Mouse (Mus musculus) heart, embryonic 11.5 days (tissue): ENCODE data around the gene Bpifb5. TPM values are rescaled to one million over a fixed set of nuclear protein-coding genes. Genes with fewer than 3 reads are reported as not detected.
"Not testable (repeated sequence)": the region's sequence is repeated elsewhere in the genome, so short reads cannot be mapped to it uniquely, and the experiment has no call there.

Experiments used
- ATAC-seq: fragments of 200-750 bp; cut with Nextera tagmentation; replicated peaks from 2 replicates; pipeline ENCODE4 v1.8.0; 2017; ENCODE audit warnings: moderate library complexity; ENCODE audit not compliant: insufficient number of reproducible peaks, low FRiP score, low TSS enrichment
- H3K27ac ChIP-seq: fragments of 300-500 bp; sonication (generic); 2 replicates; pipeline ENCODE4 v1.5.1; 2014; ENCODE audit warnings: mild to moderate bottlenecking, low read depth, low read length
- H3K27me3 ChIP-seq: fragments of 300-500 bp; sonication (generic); 2 replicates; pipeline ENCODE4 v1.6.1; 2014; ENCODE audit warnings: mild to moderate bottlenecking, low read length, mixed read lengths; ENCODE audit not compliant: control insufficient read depth, insufficient read depth
- H3K36me3 ChIP-seq: fragments of 300-500 bp; sonication (generic); 2 replicates; pipeline ENCODE4 v1.6.1; 2014; ENCODE audit warnings: mild to moderate bottlenecking, low read length, moderate library complexity, mixed read lengths; ENCODE audit not compliant: control insufficient read depth, insufficient read depth
- H3K4me1 ChIP-seq: fragments of 300-500 bp; sonication (generic); 2 replicates; pipeline ENCODE4 v1.6.1; 2014; ENCODE audit warnings: low read length; ENCODE audit not compliant: control insufficient read depth, insufficient read depth
- H3K4me2 ChIP-seq: fragments of 300-500 bp; sonication (generic); 2 replicates; pipeline ENCODE4 v1.6.1; 2014; ENCODE audit warnings: mild to moderate bottlenecking, moderate library complexity
- H3K4me3 ChIP-seq: fragments of 300-500 bp; sonication (generic); 2 replicates; pipeline ENCODE4 v1.5.1; 2014; ENCODE audit warnings: low read depth, low read length
- H3K9ac ChIP-seq: fragments of 300-500 bp; sonication (generic); 2 replicates; pipeline ENCODE4 v1.6.1; 2014; ENCODE audit warnings: mild to moderate bottlenecking, low read depth, low read length, moderate library complexity
- H3K9me3 ChIP-seq: fragments of 300-500 bp; sonication (generic); replicated peaks from 2 replicates; pipeline ENCODE4 v1.6.1; 2016; ENCODE audit warnings: low read length; ENCODE audit not compliant: control insufficient read depth
- WGBS: fragments of 180-500 bp; shearing (Covaris S2); extraction: QIAGEN DNeasy Blood & Tissue Kit; methylation state at CpG from one replicate; pipeline ENCODE4 v1.1.7; 2014; ENCODE audit not compliant: insufficient replicate concordance; 5-methylcytosine and 5-hydroxymethylcytosine counted together
- polyA plus RNA-seq: library from polyadenylated mRNA; unstranded; fragments of >200 nt; fragmentation: Nextera tagmentation; extraction: Ambion mirVana; gene quantifications from 2 replicates; pipeline ENCODE4 v1.2.1, GENCODE M21; 2014

The Bpifb5 gene
- polyA plus RNA-seq, 1 experiment from 2014 or later = 0.40 TPM

DNA sequence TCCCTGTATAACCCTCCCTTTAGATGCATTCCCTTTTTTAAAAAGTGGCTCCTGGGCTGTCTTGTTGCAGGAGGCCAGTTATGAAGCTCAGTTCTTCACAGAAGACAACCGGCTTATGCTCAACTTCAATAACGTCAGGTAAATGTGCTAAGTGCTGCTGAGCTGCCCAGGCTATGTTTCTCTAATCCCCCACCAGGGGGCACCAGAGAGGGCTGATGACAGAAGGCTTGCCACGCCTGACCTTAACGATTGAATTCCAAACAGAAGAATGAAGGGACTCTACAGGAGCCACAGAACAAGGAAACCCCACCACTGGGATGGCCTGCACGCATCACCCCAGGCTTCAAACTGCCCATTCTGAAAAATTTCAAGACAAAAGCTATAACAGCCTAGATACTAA lies 8.4 kb upstream of the Bpifb5 start:
- ATAC-seq = no peak
- WGBS = 15% methylated on average over 5 of the region's 5 CpGs
- no peak overlapping the region for H3K4me2 ChIP-seq
- no peak overlapping the region for H3K4me3 ChIP-seq
- no peaks in the 10 kb centered on the region for H3K4me1 ChIP-seq
- no peak overlapping the region for H3K9ac ChIP-seq
- no peak overlapping the region for H3K27ac ChIP-seq
- H3K36me3 ChIP-seq = no peaks in the 10 kb centered on the region
- H3K27me3 ChIP-seq = no peaks in the 10 kb centered on the region
- H3K9me3 ChIP-seq = no peaks in the 10 kb centered on the region

DNA sequence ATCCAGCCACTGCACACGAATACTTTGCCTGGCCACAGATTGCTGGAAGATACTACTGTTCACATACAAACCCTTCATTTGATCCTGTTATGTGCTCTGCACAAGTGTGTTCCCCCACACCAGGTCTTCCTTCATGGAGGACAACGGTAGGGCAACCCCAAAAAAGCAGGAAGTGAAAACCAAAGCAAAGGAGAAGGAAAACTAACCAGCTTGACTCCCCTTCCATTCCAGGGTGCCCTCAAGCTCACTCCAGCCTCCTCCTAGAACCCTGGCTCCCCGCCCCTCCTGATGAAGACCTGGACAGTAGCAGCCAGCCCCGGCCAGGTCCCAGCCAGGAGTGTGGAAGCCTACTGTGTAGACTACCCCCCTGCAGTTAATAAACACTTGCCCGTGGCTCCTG lies 3.6 kb upstream of the Bpifb5 start:
- 72% methylated on average over 5 of the region's 5 CpGs for WGBS
- Histone ChIP-seq H3K36me3 (no peaks in the 10 kb centered on the region), H3K4me2 (no peak overlapping the region)

DNA sequence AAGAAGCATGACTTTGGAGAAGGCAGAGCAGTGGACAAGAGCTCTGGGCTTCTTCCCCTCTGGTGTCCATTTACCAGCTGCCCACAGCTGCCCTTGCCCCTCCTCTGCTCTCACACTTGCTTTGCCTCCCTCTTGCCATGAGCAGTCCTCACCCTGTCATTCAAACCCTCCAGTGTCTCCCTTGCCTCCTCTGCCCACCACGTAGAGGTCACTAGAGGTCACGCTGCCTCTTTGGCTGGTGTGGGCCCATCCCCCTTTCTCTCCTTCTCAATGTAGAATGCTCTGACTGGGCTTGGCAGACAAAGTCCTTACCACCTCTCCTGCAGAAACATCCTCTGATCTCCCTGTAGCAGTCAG lies 353 bp downstream of the Bpifb5 start:
- Histone ChIP-seq H3K9ac (no peak overlapping the region), H3K36me3 (no peaks in the 10 kb centered on the region), H3K9me3 (no peaks in the 10 kb centered on the region), H3K27ac (no peak overlapping the region), H3K27me3 (no peaks in the 10 kb centered on the region), H3K4me3 (no peak overlapping the region), H3K4me1 (peaks cover 14% of the 10 kb centered on the region), H3K4me2 (peak overlapping the region; percentile 32)
- WGBS = 10% methylated on average over 2 of the region's 2 CpGs
- ATAC-seq = no peak

More for the DNA sequence above, 3.6 kb upstream of the Bpifb5 start:
- Histone ChIP-seq H3K27me3 (no peaks in the 10 kb centered on the region), H3K9me3 (no peaks in the 10 kb centered on the region), H3K4me3 (no peak overlapping the region), H3K9ac (no peak overlapping the region), H3K4me1 (peaks cover 14% of the 10 kb centered on the region), H3K27ac (no peak overlapping the region)
- ATAC-seq = no peak

DNA sequence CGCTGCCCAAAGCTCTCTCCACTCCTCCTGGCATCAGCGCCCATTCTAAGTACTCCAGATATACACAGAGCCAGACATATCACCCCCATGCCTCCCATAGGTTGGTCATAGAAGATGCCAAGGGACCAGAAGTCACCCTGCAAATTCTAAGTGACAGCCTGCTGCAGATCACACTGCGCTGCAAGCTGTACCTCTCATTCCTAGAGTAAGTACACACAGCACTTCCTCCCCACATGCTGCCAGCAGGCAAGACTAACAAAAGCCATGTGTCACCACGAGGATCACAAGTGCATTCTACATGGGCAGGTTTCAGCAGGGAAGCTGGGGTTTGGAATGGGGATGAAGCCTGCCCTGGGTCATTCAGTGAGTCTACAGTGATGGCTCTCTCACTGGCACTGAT lies 3.4 kb downstream of the Bpifb5 start:
- H3K36me3 ChIP-seq = no peaks in the 10 kb centered on the region
- 68% methylated on average over 4 of the region's 4 CpGs for WGBS
- no peak overlapping the region for H3K4me3 ChIP-seq
- H3K9ac ChIP-seq = no peak overlapping the region
- no peak for ATAC-seq
- no peaks in the 10 kb centered on the region for H3K9me3 ChIP-seq
- no peak overlapping the region for H3K27ac ChIP-seq
- no peaks in the 10 kb centered on the region for H3K27me3 ChIP-seq
- peaks cover 14% of the 10 kb centered on the region for H3K4me1 ChIP-seq
- no peak overlapping the region for H3K4me2 ChIP-seq

DNA sequence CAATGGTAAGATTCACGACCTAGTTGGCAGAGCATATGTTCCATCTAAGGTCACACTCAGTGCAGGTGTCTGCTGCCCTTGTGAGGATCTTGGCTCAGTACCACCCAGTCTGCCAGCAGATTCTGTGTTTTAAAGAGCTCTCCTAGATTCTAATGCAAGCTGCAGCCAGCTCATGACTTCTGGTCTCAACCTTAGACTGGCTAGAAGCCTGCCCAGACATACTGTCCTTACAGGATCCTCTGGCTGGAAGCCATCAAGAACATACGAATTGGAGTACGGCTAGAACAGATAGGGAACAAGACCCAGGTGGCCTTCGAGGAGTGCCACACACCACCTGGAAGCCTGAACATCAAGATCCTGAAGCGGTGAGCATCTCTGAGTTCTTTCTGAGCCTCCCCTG lies 4.3 kb downstream of the Bpifb5 start:
- H3K27me3 ChIP-seq = no peaks in the 10 kb centered on the region
- H3K9ac ChIP-seq = no peak overlapping the region
- H3K4me2 ChIP-seq = no peak overlapping the region
- H3K27ac ChIP-seq = no peak overlapping the region
- H3K36me3 ChIP-seq = no peaks in the 10 kb centered on the region
- H3K4me1 ChIP-seq = peaks cover 14% of the 10 kb centered on the region
- no peaks in the 10 kb centered on the region for H3K9me3 ChIP-seq
- H3K4me3 ChIP-seq = no peak overlapping the region
- no peak for ATAC-seq
- 78% methylated on average over 5 of the region's 5 CpGs for WGBS

DNA sequence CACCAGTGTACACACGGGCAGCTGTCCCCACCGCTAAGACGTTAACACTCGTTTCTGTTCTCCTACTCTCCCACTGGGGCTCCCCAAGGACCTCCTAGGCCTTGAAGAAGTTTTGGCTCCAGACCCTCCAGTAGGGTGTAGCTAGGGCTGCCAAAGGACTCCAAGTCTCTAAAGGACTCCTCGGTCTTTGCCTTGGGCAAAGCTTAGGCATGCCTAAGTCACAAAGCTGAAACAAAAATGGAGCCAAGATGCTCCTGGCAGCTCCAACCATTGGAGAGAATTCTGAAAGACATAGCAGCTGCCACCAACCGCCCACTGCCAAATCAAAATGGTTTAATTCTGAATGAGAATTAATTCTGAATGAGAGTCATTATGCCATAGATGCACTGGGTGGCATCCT lies 9.9 kb downstream of the Bpifb5 start:
- WGBS = 88% methylated on average over 6 of the region's 6 CpGs
- no peaks in the 10 kb centered on the region for H3K9me3 ChIP-seq
- no peak for ATAC-seq
- H3K9ac ChIP-seq = no peak overlapping the region
- no peak overlapping the region for H3K4me2 ChIP-seq
- no peaks in the 10 kb centered on the region for H3K27me3 ChIP-seq
- H3K4me1 ChIP-seq = no peaks in the 10 kb centered on the region
- H3K4me3 ChIP-seq = no peak overlapping the region
- H3K27ac ChIP-seq = no peak overlapping the region
- H3K36me3 ChIP-seq = no peaks in the 10 kb centered on the region

DNA sequence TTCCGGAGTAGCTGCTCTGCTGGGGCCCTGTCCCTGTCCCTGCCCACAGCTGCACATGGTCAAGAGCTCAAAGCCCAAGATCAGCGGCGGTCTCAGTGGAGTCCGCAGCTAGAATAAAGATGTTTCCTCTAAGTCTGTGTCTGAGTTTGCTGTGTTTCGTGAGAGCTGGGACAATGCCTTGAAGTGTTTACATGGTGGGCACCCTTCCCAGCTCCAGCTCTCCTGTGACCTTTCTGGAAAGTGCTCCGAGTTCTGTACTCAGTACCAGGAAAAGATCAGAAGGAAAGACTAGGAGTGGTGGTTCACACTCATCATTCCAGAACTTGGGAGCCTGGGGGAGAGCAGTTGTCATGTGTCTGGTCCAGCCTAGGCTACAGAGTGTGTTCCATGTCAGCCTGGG lies 17.2 kb downstream of the Bpifb5 start:
- no peak for ATAC-seq
- Histone ChIP-seq H3K36me3 (no peaks in the 10 kb centered on the region), H3K4me3 (no peak overlapping the region), H3K27ac (no peak overlapping the region), H3K4me2 (no peak overlapping the region), H3K9me3 (no peaks in the 10 kb centered on the region), H3K9ac (no peak overlapping the region), H3K4me1 (no peaks in the 10 kb centered on the region), H3K27me3 (no peaks in the 10 kb centered on the region)
- WGBS = 75% methylated on average over 6 of the region's 6 CpGs

DNA sequence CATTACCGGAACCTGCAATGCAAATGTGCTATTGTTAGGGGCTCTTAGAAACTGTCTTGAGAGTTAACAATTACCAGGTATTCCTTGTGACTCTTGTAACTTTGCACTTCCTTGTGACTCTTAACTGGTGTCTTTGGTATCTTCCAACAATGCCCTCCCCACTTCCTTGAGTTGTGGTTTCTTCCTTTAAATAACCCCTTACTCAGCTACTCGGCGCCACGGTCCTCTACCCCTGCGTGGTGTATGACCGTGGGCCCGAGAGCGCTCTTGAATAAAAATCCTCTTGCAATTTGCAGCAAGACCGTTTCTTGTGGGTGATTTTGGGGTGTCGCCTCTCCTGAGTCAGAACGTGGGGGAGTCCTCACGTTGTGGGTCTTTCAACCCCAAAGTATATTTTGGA lies 19.2 kb downstream of the Bpifb5 start:
- H3K4me2 ChIP-seq, H3K4me1 ChIP-seq, H3K27me3 ChIP-seq, ATAC-seq, H3K4me3 ChIP-seq, H3K27ac ChIP-seq, H3K36me3 ChIP-seq, H3K9me3 ChIP-seq, H3K9ac ChIP-seq: not testable (repeated sequence)
- WGBS = 88% methylated on average over 11 of the region's 12 CpGs

DNA sequence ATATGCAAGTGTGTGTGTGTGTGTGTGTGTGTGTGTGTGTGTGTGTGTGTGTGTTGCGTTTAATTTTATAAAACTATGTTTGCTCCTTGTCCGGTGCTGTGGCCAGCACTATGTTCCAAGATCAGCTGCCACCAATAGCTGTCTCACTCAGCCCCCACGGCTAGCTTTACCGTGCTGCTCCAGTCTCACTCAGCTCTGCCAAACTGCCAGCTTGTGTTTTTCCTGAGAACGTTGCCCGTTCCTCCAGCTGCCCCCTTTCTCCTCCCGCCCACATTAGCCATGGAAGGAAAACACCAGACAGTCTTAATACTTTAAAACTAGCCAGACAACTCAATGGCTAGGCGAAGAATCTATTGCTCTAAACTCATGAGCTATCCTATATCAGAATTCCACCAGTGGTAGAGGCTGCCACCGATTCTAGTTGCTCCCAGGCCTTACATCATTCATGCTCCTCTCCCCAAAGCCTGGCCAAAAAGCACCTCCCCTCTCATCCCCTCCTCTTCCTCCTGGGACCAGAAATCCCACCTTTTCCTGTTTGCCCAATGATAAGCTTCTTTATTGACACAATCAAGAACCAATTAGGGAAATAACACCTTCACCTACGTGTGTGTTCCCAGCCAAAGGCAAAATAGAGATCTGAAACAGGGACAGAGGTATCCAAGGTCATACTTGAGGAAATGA lies 20.0 kb downstream of the Bpifb5 start:
- Histone ChIP-seq H3K4me2 (no peak overlapping the region), H3K4me1 (no peaks in the 10 kb centered on the region), H3K9me3 (no peaks in the 10 kb centered on the region), H3K4me3 (no peak overlapping the region), H3K9ac (no peak overlapping the region), H3K27me3 (no peaks in the 10 kb centered on the region), H3K36me3 (no peaks in the 10 kb centered on the region), H3K27ac (no peak overlapping the region)
- 81% methylated on average over 10 of the region's 10 CpGs for WGBS
- ATAC-seq = no peak
